Mouse (Mus musculus): ENCODE data around the gene Cldn24.

Cldn24 gene

DNA sequence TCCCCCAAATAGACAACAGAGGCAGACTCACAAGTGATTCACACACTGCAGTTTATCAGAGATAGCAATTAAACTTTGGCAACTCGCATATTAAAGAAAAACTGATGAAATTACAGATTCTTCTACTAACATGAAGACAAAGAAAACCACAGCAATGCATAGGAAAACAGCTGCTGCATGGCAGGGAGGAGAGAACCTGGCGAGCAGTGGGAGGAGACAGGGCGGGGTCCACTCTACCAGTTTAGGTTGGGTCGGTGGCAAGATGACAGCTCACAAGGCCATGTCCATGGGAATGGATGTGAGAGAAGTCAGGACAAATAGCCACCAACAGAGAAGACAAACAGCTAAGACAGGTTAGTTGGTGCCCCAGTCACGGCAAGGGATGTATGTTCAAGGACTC is 30.8 kb downstream of the Cldn24 start:
- no peaks in the 10 kb centered on the region for H3K27me3 ChIP-seq (ENCODE audit: insufficient read depth, low read length)
- TF ChIP-seq NANOG (IDR thresholded peaks at IDR 0.05; ENCODE audit: borderline replicate concordance, low read length) (no peak), CTCF (conservative IDR thresholded peaks at IDR 0.05; ENCODE audit: low read length) (no peak), POU5F1 (IDR thresholded peaks at IDR 0.05; ENCODE audit: borderline replicate concordance, low read length) (no peak)

DNA sequence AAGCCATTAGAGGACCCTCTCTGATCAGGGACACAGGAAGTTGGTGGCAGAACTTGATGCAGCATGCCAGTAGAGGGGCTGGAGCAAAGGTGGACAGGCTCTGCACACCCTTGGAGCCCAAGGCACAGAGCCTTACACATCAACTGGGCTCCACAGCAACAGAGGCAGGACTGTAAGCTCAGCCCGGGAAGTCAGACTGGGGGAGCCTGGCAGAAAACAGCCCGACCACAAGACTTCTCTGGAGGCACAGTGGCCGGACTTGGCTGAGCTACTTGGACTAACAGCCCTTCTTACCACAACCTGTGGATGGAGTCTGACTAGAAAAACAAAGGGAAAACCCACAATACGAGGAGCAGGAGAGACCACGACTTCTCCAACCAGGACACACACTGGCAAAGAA is 31.4 kb downstream of the Cldn24 start:
- H3K36me3 ChIP-seq (ENCODE audit: insufficient read depth, low read length) = peaks cover 44% of the 10 kb centered on the region
- no peaks in the 10 kb centered on the region for H3K9me3 ChIP-seq (ENCODE audit: low read length)
- no peaks in the 10 kb centered on the region for H3K27me3 ChIP-seq (ENCODE audit: insufficient read depth, low read length)
- H3K4me1 ChIP-seq (replicated peaks; ENCODE audit: low read depth, low read length) = peaks cover 15% of the 10 kb centered on the region
- TF ChIP-seq CTCF (conservative IDR thresholded peaks at IDR 0.05; ENCODE audit: low read length) = no peak
- TF ChIP-seq POU5F1 (IDR thresholded peaks at IDR 0.05; ENCODE audit: borderline replicate concordance, low read length) = no peak
- TF ChIP-seq NANOG (IDR thresholded peaks at IDR 0.05; ENCODE audit: borderline replicate concordance, low read length) = no peak
- no peak overlapping the region for H3K4me3 ChIP-seq (replicated peaks; ENCODE audit: low read length)

More for the DNA sequence above, 30.8 kb downstream of the Cldn24 start:
- Histone ChIP-seq H3K4me1 (replicated peaks; ENCODE audit: low read depth, low read length) (peaks cover 18% of the 10 kb centered on the region), H3K4me3 (replicated peaks; ENCODE audit: low read length) (no peak overlapping the region), H3K9me3 (ENCODE audit: low read length) (no peaks in the 10 kb centered on the region), H3K36me3 (ENCODE audit: insufficient read depth, low read length) (peaks cover 45% of the 10 kb centered on the region)

DNA sequence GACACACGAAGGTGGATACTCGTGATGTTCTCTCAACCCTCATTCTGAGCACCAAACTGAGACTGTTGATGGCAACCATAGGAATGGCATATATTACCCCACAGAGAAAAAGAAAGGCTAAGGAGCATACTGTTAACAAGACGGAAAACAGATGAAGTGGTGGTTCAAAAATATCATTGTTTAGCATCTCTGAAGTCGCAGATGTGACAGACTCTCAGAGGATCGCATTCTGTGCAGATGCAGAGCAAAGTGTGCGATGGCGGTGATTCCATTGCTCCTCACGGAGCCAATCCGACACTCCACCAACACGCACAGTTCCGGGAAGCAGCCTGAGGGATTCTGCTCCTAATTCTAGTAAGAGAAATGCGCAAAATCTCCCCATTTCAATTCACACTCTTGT is 37.3 kb downstream of the Cldn24 start:
- Histone ChIP-seq H3K4me1 (replicated peaks; ENCODE audit: low read depth, low read length) (peaks cover 16% of the 10 kb centered on the region), H3K36me3 (ENCODE audit: insufficient read depth, low read length) (peaks cover 45% of the 10 kb centered on the region), H3K9me3 (ENCODE audit: low read length) (no peaks in the 10 kb centered on the region), H3K4me3 (replicated peaks; ENCODE audit: low read length) (no peak overlapping the region), H3K27me3 (ENCODE audit: insufficient read depth, low read length) (no peaks in the 10 kb centered on the region)
- no peak for TF ChIP-seq POU5F1 (IDR thresholded peaks at IDR 0.05; ENCODE audit: borderline replicate concordance, low read length)
- TF ChIP-seq CTCF (conservative IDR thresholded peaks at IDR 0.05; ENCODE audit: low read length) = no peak
- TF ChIP-seq NANOG (IDR thresholded peaks at IDR 0.05; ENCODE audit: borderline replicate concordance, low read length) = no peak

DNA sequence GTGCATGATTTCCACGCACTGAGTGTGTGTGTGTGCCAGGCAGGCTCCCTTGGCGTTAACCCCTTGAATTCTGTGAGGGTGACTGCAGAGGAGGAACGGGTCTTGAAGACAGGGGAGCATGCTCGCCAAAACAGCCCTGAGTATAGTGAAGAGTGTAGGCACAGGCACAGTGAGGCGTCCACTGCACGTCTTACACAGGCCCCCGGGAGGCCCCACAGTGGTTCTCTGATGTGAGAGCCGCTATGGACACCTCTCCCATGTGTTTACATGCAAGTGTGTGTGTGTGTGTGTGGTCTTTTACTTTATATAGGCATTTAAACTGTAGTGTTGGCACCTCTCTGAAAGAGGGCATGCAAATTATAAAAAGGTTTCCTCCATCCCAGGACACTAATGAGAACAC is 44.6 kb downstream of the Cldn24 start:
- peaks cover 4% of the 10 kb centered on the region; the same call in 1 of the 2 replicates for H3K4me1 ChIP-seq (replicated peaks; ENCODE audit: low read depth, low read length)
- H3K9me3 ChIP-seq (ENCODE audit: low read length) = no peaks in the 10 kb centered on the region
- H3K4me3 ChIP-seq (replicated peaks; ENCODE audit: low read length) = no peak overlapping the region
- TF ChIP-seq CTCF (conservative IDR thresholded peaks at IDR 0.05; ENCODE audit: low read length) = no peak
- no peak for TF ChIP-seq NANOG (IDR thresholded peaks at IDR 0.05; ENCODE audit: borderline replicate concordance, low read length)
- no peak for TF ChIP-seq POU5F1 (IDR thresholded peaks at IDR 0.05; ENCODE audit: borderline replicate concordance, low read length)
- H3K27me3 ChIP-seq (ENCODE audit: insufficient read depth, low read length) = no peaks in the 10 kb centered on the region
- H3K36me3 ChIP-seq (ENCODE audit: insufficient read depth, low read length) = peaks cover 68% of the 10 kb centered on the region

DNA sequence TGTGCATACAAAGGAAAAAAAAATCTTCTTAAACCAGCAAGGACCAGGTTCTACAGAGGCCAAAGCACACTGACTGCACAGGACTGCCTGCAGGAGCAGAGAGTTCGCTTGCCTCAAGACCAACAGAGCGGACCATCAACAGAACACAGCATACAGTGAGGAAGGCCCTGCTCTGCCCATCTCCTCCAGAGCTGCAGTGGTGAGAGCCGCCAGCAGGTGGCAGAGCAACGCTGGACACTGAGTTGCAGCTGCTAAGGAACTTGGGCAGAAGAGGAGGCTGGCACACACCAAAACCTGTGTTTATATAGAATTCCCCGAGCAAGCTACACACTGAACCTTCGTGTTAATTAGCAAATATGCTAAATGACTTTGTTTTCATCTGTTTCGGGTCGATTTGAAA is 45.1 kb downstream of the Cldn24 start:
- no peaks in the 10 kb centered on the region for H3K27me3 ChIP-seq (ENCODE audit: insufficient read depth, low read length)
- peaks cover 4% of the 10 kb centered on the region; the same call in 1 of the 2 replicates for H3K4me1 ChIP-seq (replicated peaks; ENCODE audit: low read depth, low read length)
- no peak overlapping the region for H3K4me3 ChIP-seq (replicated peaks; ENCODE audit: low read length)
- no peaks in the 10 kb centered on the region for H3K9me3 ChIP-seq (ENCODE audit: low read length)
- peaks cover 69% of the 10 kb centered on the region for H3K36me3 ChIP-seq (ENCODE audit: insufficient read depth, low read length)
- TF ChIP-seq NANOG (IDR thresholded peaks at IDR 0.05; ENCODE audit: borderline replicate concordance, low read length) (no peak), CTCF (conservative IDR thresholded peaks at IDR 0.05; ENCODE audit: low read length) (peak; percentile 87), POU5F1 (IDR thresholded peaks at IDR 0.05; ENCODE audit: borderline replicate concordance, low read length) (no peak)

Data from E14TG2a.4 (cell line).